Mouse (Mus musculus) lung, adult 2 months (tissue): ENCODE data around the gene Rgs8. TPM values are rescaled to one million over a fixed set of nuclear protein-coding genes. Genes with fewer than 3 reads are reported as not detected.

Source experiments
- DNase-seq: peaks from one replicate; pipeline ENCODE4 v3.0.0; 2022
- H3K4me1 ChIP-seq: fragments of 200-500 bp; 2 replicates; pipeline ENCODE4 v1.6.1; 2011; ENCODE audit warnings: low read length; ENCODE audit not compliant: control insufficient read depth, insufficient read depth
- H3K4me3 ChIP-seq: fragments of 200-500 bp; replicated peaks from 2 replicates; pipeline ENCODE3; 2011; ENCODE audit warnings: low read depth, mild to moderate bottlenecking, control low read depth, low read length; ENCODE audit errors: extremely low read depth
- CTCF ChIP-seq: fragments of 200-500 bp; IDR thresholded peaks from 2 replicates; pipeline ENCODE4 v1.5.1; 2011; ENCODE audit warnings: mild to moderate bottlenecking, low read length, control low read depth; ENCODE audit not compliant: insufficient read depth
- POLR2A ChIP-seq: fragments of 200-500 bp; IDR thresholded peaks from 2 replicates; pipeline ENCODE4 v1.6.1; 2011; ENCODE audit warnings: low read depth, mild to moderate bottlenecking, control low read depth, low read length, borderline replicate concordance; ENCODE audit errors: extremely low read depth
- WGBS: fragments of 180-500 bp; shearing (Covaris S2); methylation state at CpG from one replicate; pipeline ENCODE4 v1.1.7; 2018; 5-methylcytosine and 5-hydroxymethylcytosine counted together
- polyA plus RNA-seq: library from polyadenylated mRNA; depleted of rRNA; stranded (reverse); fragments of >200 nt; gene quantifications from 2 replicates; pipeline ENCODE4 v1.2.3, GENCODE M21; 2012

Gene Rgs8
- polyA plus RNA-seq, 1 experiment: 0.01 TPM

- TF ChIP-seq POLR2A (no peak), CTCF (no peak)
- no peak for DNase-seq
Measured at GRCm38 (mm10) chr1:153702166-153702852, 49.5 kb downstream of the Rgs8 start.

GRCm38 (mm10) chr1:153702853-153703410, 50.1 kb downstream of the Rgs8 start:
- Histone ChIP-seq H3K4me3 (no peak overlapping the region), H3K4me1 (no peaks in the 10 kb centered on the region)
- DNase-seq: no peak
- TF ChIP-seq CTCF (no peak), POLR2A (no peak)
- WGBS: 66% methylated on average over 8 of the region's 8 CpGs

More at GRCm38 (mm10) chr1:153702166-153702852, 49.5 kb downstream of the Rgs8 start:
- Histone ChIP-seq H3K4me3 (no peak overlapping the region), H3K4me1 (no peaks in the 10 kb centered on the region)
- 81% methylated on average over 8 of the region's 8 CpGs for WGBS

GRCm38 (mm10) chr1:153703445-153703991, 50.7 kb downstream of the Rgs8 start:
- 24% methylated on average over 12 of the region's 12 CpGs for WGBS
- Histone ChIP-seq H3K4me1 (no peaks in the 10 kb centered on the region), H3K4me3 (no peak overlapping the region)
- DNase-seq: no peak
- TF ChIP-seq POLR2A: no peak
- no peak for TF ChIP-seq CTCF

- no peak for TF ChIP-seq CTCF
- TF ChIP-seq POLR2A: no peak
- Histone ChIP-seq H3K4me1 (no peaks in the 10 kb centered on the region), H3K4me3 (no peak overlapping the region)
- no peak for DNase-seq
- 43% methylated on average over 7 of the region's 7 CpGs for WGBS
Measured at GRCm38 (mm10) chr1:153704174-153704573, 51.3 kb downstream of the Rgs8 start.

GRCm38 (mm10) chr1:153704996-153705395, 52.2 kb downstream of the Rgs8 start:
- DNase-seq: no peak
- TF ChIP-seq CTCF (no peak), POLR2A (no peak)
- WGBS: 62% methylated on average over 3 of the region's 3 CpGs
- Histone ChIP-seq H3K4me3 (no peak overlapping the region), H3K4me1 (no peaks in the 10 kb centered on the region)

- no peak for TF ChIP-seq CTCF
- no peak for TF ChIP-seq POLR2A
- WGBS: 90% methylated on average over 5 of the region's 5 CpGs
- no peak for DNase-seq
Measured at GRCm38 (mm10) chr1:153708626-153709025, 55.8 kb downstream of the Rgs8 start.

GRCm38 (mm10) chr1:153709451-153709850, 56.6 kb downstream of the Rgs8 start:
- Histone ChIP-seq H3K4me1 (no peaks in the 10 kb centered on the region), H3K4me3 (no peak overlapping the region)
- WGBS: 40% methylated on average over 5 of the region's 5 CpGs
- TF ChIP-seq POLR2A: no peak
- no peak for TF ChIP-seq CTCF
- DNase-seq: no peak

More at GRCm38 (mm10) chr1:153708626-153709025, 55.8 kb downstream of the Rgs8 start:
- Histone ChIP-seq H3K4me1 (no peaks in the 10 kb centered on the region), H3K4me3 (no peak overlapping the region)

- WGBS: 73% methylated on average over 3 of the region's 3 CpGs
- TF ChIP-seq POLR2A (no peak), CTCF (no peak)
- Histone ChIP-seq H3K4me1 (no peaks in the 10 kb centered on the region), H3K4me3 (no peak overlapping the region)
- no peak for DNase-seq
Measured at GRCm38 (mm10) chr1:153711544-153712262, 58.9 kb downstream of the Rgs8 start.

GRCm38 (mm10) chr1:153712633-153713032, 59.8 kb downstream of the Rgs8 start:
- no peak for DNase-seq

GRCm38 (mm10) chr1:153717990-153718389, 65.2 kb downstream of the Rgs8 start:
- 81% methylated on average over 1 of the region's 1 CpGs for WGBS
- no peak for TF ChIP-seq CTCF
- TF ChIP-seq POLR2A: no peak
- no peak for DNase-seq
- no peaks in the 10 kb centered on the region for H3K4me1 ChIP-seq
- no peak overlapping the region for H3K4me3 ChIP-seq

More at GRCm38 (mm10) chr1:153712633-153713032, 59.8 kb downstream of the Rgs8 start:
- WGBS: 97% methylated on average over 2 of the region's 2 CpGs
- no peak overlapping the region for H3K4me3 ChIP-seq
- TF ChIP-seq CTCF (no peak), POLR2A (no peak)
- H3K4me1 ChIP-seq: no peaks in the 10 kb centered on the region
